In the genomic region with DNA sequence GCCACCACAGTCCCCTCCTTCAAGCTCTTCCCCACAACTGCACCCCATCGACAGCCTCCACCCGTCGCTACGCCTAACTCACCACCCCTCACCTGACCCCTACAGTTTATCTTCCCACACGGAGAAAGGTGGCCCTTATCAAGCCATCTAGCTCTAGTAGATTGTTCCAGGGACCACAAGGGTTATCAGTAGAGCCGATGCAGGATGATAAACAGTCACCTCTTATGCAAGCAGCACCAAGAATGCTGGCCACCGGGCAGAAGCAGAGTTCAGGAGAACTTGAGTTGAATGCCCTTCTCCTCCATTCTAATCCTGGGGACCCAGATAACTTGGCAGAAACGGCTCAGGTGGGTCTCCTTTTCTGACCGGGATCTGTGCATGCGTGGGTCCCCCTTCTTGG, we compare ENCODE assay signal across 10 mouse cellular contexts.
"Had no signal": no experiment of that assay in that cellular context is flagged by ENCODE, and none has a peak within 500 bp of the region (broad histone marks: within the 10 kb centered on the region; RNA-seq: fewer than 3 reads in every experiment).

No protein-coding gene starts in this region.

- H3K4me2 ChIP-seq: intestine, embryonic 15.5 days; limb, embryonic 15.5 days; lung, embryonic 15.5 days; midbrain, embryonic 13.5 days; neural tube, embryonic 13.5 days had no signal

- H3K36me3 ChIP-seq: intestine, embryonic 15.5 days; limb, embryonic 15.5 days; lung, embryonic 15.5 days; midbrain, embryonic 13.5 days; neural tube, embryonic 13.5 days had no signal

- H3K9me3 ChIP-seq: intestine, embryonic 15.5 days; limb, embryonic 15.5 days; lung, embryonic 15.5 days; midbrain, embryonic 13.5 days; neural tube, embryonic 13.5 days had no signal

- H3K27ac ChIP-seq: intestine, embryonic 15.5 days; limb, embryonic 15.5 days; lung, embryonic 15.5 days; midbrain, embryonic 13.5 days; neural tube, embryonic 13.5 days had no signal

- ATAC-seq: intestine, embryonic 15.5 days; midbrain, embryonic 13.5 days had no signal

- H3K4me3 ChIP-seq: intestine, embryonic 15.5 days; limb, embryonic 15.5 days; lung, embryonic 15.5 days; midbrain, embryonic 13.5 days; neural tube, embryonic 13.5 days had no signal

- H3K9ac ChIP-seq: intestine, embryonic 15.5 days; limb, embryonic 15.5 days; lung, embryonic 15.5 days; midbrain, embryonic 13.5 days; neural tube, embryonic 13.5 days had no signal

- DNase-seq: kidney, adult 18-20 months; kidney, postnatal 14 days; right cerebral cortex, postnatal 14 days; thymus, adult 2 months; thymus, postnatal 36 days had no signal
